Mouse (Mus musculus): Measurements from ENCODE around the gene Parn. TPM values are rescaled to one million over a fixed set of nuclear protein-coding genes. Genes with fewer than 3 reads are reported as not detected.

Gene Parn
- polyA plus RNA-seq, 1 experiment from 2014 or later: 34.3 TPM

- ChIA-PET POLR2A (no interaction called here), CTCF (no interaction called here)
- no peaks in the 10 kb centered on the region for H3K27me3 ChIP-seq
- in situ Hi-C loops (cut with MboI; ENCODE audit: low pct_unique_long_range_greater_than_20kb): no loop called here
- no peak for TF ChIP-seq CTCF (IDR thresholded peaks at IDR 0.05)
- ATAC-seq: no peak
- DNase-seq (ENCODE audit: low read depth, low spot score): no peak
Observed at GRCm38 (mm10) chr16:13492996-13493395, 175.0 kb downstream of the Parn start.

- CTCF ChIA-PET: interaction anchor here (1.4 to 1.5 kb wide), 2 partner anchors 11 to 18 kb away, joined by 3 read pairs; no protein-coding TSS in a partner anchor
- in situ Hi-C loops (cut with MboI; ENCODE audit: low pct_unique_long_range_greater_than_20kb): no loop called here
- POLR2A ChIA-PET: no interaction called here
- no peaks in the 10 kb centered on the region for H3K27me3 ChIP-seq
- no peak for TF ChIP-seq CTCF (IDR thresholded peaks at IDR 0.05)
- DNase-seq (ENCODE audit: low read depth, low spot score): no peak
- no peak for ATAC-seq
Observed at GRCm38 (mm10) chr16:13491776-13492175, 176.2 kb downstream of the Parn start.

Other genes starting within 250 kb of the Parn start
- 56.5 TPM for gene Bfar, start 3.7 kb upstream of the Parn start, polyA plus RNA-seq (2021)
- 5.5 TPM for gene 3110001I22Rik, start 3.8 kb upstream of the Parn start, polyA plus RNA-seq (2021)
- not detected for gene Pla2g10, start 62.8 kb upstream of the Parn start, polyA plus RNA-seq (2021)
- 40.1 TPM for gene Rrn3, start 112.5 kb upstream of the Parn start, polyA plus RNA-seq (2021)
- 147 TPM for gene Ntan1, start 150.7 kb upstream of the Parn start, polyA plus RNA-seq (2021)
- 83.6 TPM for gene Pdxdc1, start 235.0 kb upstream of the Parn start, polyA plus RNA-seq (2021)
- gene Mpv17l, start 235.0 kb upstream of the Parn start, polyA plus RNA-seq (2021): 5.5 TPM